Mouse (Mus musculus) left cerebral cortex, postnatal 10 days (tissue): ENCODE data around the gene Syna. TPM values are rescaled to one million over a fixed set of nuclear protein-coding genes. Genes with fewer than 3 reads are reported as not detected.

ENCODE experiments used
- microRNA-seq: library from miRNA; unstranded; fragments of <30 nt; microRNA quantifications from one replicate; pipeline ENCODE4 v1.2.0, GENCODE M21; 2022
- total RNA-seq, 2 experiments: library from RNA; stranded (reverse); gene quantifications; 2 replicates each; pipeline ENCODE4 v1.2.3; 2021

Syna gene
- total RNA-seq, 2 experiments from 2014 or later, result 0.17 TPM; not detected in 1

Small RNAs within 50 kb of the gene (microRNA-seq; reads per million reads assigned to microRNA genes)
- gene Mir7228, result not detected

Other genes starting within 250 kb of the Syna start
- 100 to 1,000 TPM; 186 to 207 TPM for gene Gtf2i, start 245.4 kb downstream of the Syna start, total RNA-seq
- 10 to 100 TPM; 39.9 to 44.9 TPM for gene Gtf2ird1, start 103.5 kb downstream of the Syna start, total RNA-seq
- 100 to 1,000 TPM; 121 to 130 TPM for gene Clip2, start 7.7 kb downstream of the Syna start, total RNA-seq
- 10 to 100 TPM; 78.3 to 80.8 TPM for gene Rfc2, start 21.2 kb upstream of the Syna start, total RNA-seq
- gene Lat2, start 54.9 kb upstream of the Syna start, total RNA-seq, result 1 to 10 TPM; 1.2 to 2.1 TPM
- 100 to 1,000 TPM; 298 to 310 TPM for gene Eif4h, start 79.3 kb upstream of the Syna start, total RNA-seq
- 10 to 100 TPM; 60.8 to 62.0 TPM for gene Limk1, start 128.4 kb upstream of the Syna start, total RNA-seq
- gene Eln, start 187.2 kb upstream of the Syna start, total RNA-seq, result 10 to 100 TPM; 59.4 to 77.7 TPM